Mouse (Mus musculus) liver, embryonic 14.5 days (tissue): ENCODE measurements around the gene Mars.

Source experiments
- CTCF ChIP-seq: IDR thresholded peaks from 2 replicates; pipeline ENCODE4 v1.5.1; 2016; ENCODE audit warnings: antibody characterized with exemption, low read depth, control low read depth
- EP300 ChIP-seq: IDR thresholded peaks from 2 replicates; pipeline ENCODE4 v1.6.1; 2016; ENCODE audit warnings: antibody characterized with exemption, low read depth

DNA sequence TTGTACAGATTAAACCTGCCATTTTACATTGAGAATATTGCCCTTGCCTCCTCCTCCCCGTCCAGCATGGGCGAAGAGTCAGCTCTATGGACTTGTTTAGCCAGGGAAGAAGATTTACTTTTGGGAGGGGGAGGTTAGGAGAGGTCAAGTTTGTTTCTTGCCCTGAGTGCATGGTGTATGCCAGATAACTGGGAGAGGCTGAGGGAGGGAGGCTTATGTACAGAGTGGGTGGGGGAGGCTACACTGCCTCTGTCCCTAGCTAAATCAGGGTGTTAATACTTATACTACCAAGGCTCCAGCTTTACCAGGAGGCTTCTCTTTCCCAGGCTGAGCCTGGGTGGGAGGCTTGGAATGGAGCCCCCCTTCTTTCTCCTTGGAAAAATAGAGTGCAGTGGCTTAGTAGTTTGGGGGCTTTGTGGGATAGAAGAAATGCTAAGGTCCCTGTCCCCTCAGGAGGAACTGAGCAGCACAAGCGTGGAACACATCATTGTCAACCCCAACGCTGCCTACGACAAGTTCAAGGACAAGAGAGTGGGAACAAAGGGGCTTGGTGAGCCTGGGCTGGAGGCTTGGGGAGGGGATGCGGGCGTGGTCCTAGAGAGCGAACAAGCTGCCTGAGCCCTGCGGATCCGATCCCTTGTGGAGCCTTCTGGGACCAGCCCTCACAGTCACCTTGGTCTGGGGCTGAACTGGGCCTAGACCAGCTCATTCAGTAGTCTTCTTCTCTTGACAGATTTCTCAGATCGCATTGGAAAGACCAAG is 37.1 kb downstream of the Mars start:
- no peak for TF ChIP-seq CTCF
- no peak for TF ChIP-seq EP300
